ENCODE assay signal across 28 mouse cellular contexts in genomic region chr7:26201083-26201482, GRCm38 (mm10). TPM values are rescaled to one million over a fixed set of nuclear protein-coding genes. Genes with fewer than 3 reads are reported as not detected.
DNase-seq lines count a peak whose midpoint lies in the region; TF ChIP-seq lines count a peak whose summit lies in the region.
"Had no signal": no experiment of that assay in that cellular context is flagged by ENCODE, and none has a peak within 500 bp of the region (broad histone marks: within the 10 kb centered on the region; RNA-seq: fewer than 3 reads in every experiment).

No protein-coding gene starts in this region.

- TF ChIP-seq POLR2A in MEL (IDR thresholded peaks at IDR 0.05; ENCODE audit: control insufficient read depth in 1 of 2, insufficient read depth in 1 of 2, low read depth in 1 of 2, low read length in 2 of 2, poor library complexity in 1 of 2) = no peak

- H3K27ac ChIP-seq in MEL (ENCODE audit: control insufficient read depth, low read depth, low read length) = no peak overlapping the region
- H3K27ac ChIP-seq: embryonic facial prominence, embryonic 10.5 days; forebrain, embryonic 15.5 days; lung, embryonic 15.5 days had no signal

- H3K9ac ChIP-seq in MEL (ENCODE audit: control insufficient read depth, low read depth, low read length, poor library complexity, severe bottlenecking) = no peak overlapping the region
- H3K9ac ChIP-seq: forebrain, embryonic 15.5 days; lung, embryonic 15.5 days had no signal

- DNase-seq in adrenal gland, adult 2 months = peak; percentile 5
- no peak for DNase-seq in adrenal gland, postnatal 36 days
- DNase-seq in lung, postnatal 25 days (ENCODE audit: low spot score) = peak; percentile 14
- no peak for DNase-seq in lung, postnatal 14 days
- DNase-seq in MEL (ENCODE audit: low read depth, low spot score) = no peak
- DNase-seq in kidney, postnatal 36 days = peak; percentile 5 to 53
- no peak for DNase-seq in heart, adult 9 months (ENCODE audit: low spot score in 2 of 2)
- DNase-seq in cerebellum, adult 9-11 months = no peak
- DNase-seq: adrenal gland, adult 8-10 months; cerebellum, postnatal 10 days; heart, adult 11 months had no signal

- no peak overlapping the region for H3K4me3 ChIP-seq in MEL (ENCODE audit: control insufficient read depth in 1 of 2, insufficient read depth in 1 of 2, low read depth in 2 of 2, low read length in 2 of 2)
- H3K4me3 ChIP-seq: embryonic facial prominence, embryonic 10.5 days; erythroblast, embryonic 14.5 days; forebrain, embryonic 15.5 days; lung, embryonic 15.5 days had no signal

- no peak for TF ChIP-seq EP300 in MEL (IDR thresholded peaks at IDR 0.05; ENCODE audit: low read depth in 1 of 2, low read length in 2 of 2)

- H3K27me3 ChIP-seq in MEL (ENCODE audit: control insufficient read depth in 1 of 2, insufficient read depth in 2 of 2, low read length in 2 of 2) = no peaks in the 10 kb centered on the region
- H3K27me3 ChIP-seq: forebrain, embryonic 15.5 days; lung, embryonic 15.5 days had no signal

- peak; percentile 7 for TF ChIP-seq RAD21 in MEL (IDR thresholded peaks at IDR 0.05; ENCODE audit: low read depth, low read length)

- H3K79me2 ChIP-seq in MEL (ENCODE audit: control insufficient read depth, insufficient read depth, low read length, poor library complexity) = no peaks in the 10 kb centered on the region

- TF ChIP-seq CTCF in MEL (IDR thresholded peaks at IDR 0.05 in 2 of 3, conservative IDR thresholded peaks at IDR 0.05 in 1 of 3; ENCODE audit: control insufficient read depth in 1 of 3, insufficient read depth in 1 of 3, low read depth in 2 of 3, low read length in 3 of 3, poor library complexity in 1 of 3, severe bottlenecking in 1 of 3) = peak in 2 of 3 experiments; percentile 7 to 9; a peak in 2 of 6 replicates

- no peaks in the 10 kb centered on the region for H3K4me1 ChIP-seq in MEL (ENCODE audit: control insufficient read depth in 1 of 2, insufficient read depth in 2 of 2, low read length in 2 of 2)
- H3K4me1 ChIP-seq: embryonic facial prominence, embryonic 10.5 days; forebrain, embryonic 15.5 days; lung, embryonic 15.5 days had no signal

- H3K9me3 ChIP-seq in MEL (replicated peaks; ENCODE audit: insufficient read depth, low read length) = no peaks in the 10 kb centered on the region
- H3K9me3 ChIP-seq: lung, embryonic 15.5 days had no signal

- H3K36me3 ChIP-seq in MEL (ENCODE audit: control insufficient read depth in 1 of 2, insufficient read depth in 2 of 2, low read length in 2 of 2) = no peaks in the 10 kb centered on the region
- H3K36me3 ChIP-seq: embryonic facial prominence, embryonic 10.5 days; forebrain, embryonic 15.5 days; lung, embryonic 15.5 days had no signal

TF ChIP-seq in MEL, 35 proteins besides CTCF, POLR2A, EP300 and RAD21:
- no peak for TF ChIP-seq MAFK (IDR thresholded peaks at IDR 0.05; ENCODE audit: borderline replicate concordance, low read depth, low read length)
- no peak for TF ChIP-seq CHD1 (IDR thresholded peaks at IDR 0.05; ENCODE audit: low read depth, low read length)
- no peak for TF ChIP-seq ZNF384 (IDR thresholded peaks at IDR 0.05; ENCODE audit: low read depth, low read length)
- TF ChIP-seq MEF2A (IDR thresholded peaks at IDR 0.05; ENCODE audit: extremely low read depth, insufficient replicate concordance, low read depth, low read length, poor library complexity, severe bottlenecking) = no peak
- TF ChIP-seq TAL1 (IDR thresholded peaks at IDR 0.05; ENCODE audit: low read length) = no peak
- TF ChIP-seq TBP (IDR thresholded peaks at IDR 0.05; ENCODE audit: low read depth, low read length) = no peak
- no peak for TF ChIP-seq ZC3H11A (IDR thresholded peaks at IDR 0.05; ENCODE audit: low read depth, low read length)
- TF ChIP-seq KAT2A (conservative IDR thresholded peaks at IDR 0.05; ENCODE audit: low read depth, low read length) = no peak
- no peak for TF ChIP-seq HCFC1 (IDR thresholded peaks at IDR 0.05; ENCODE audit: low read depth, low read length)

RNA-seq across cellular contexts. Expression of gene Cyp2b9, which starts 27.9 kb away (rescaled TPM):
- 1 to 10 TPM in 1 of 2 experiments, not detected in 1; 1.6 TPM for total RNA-seq in adrenal gland, adult 2 months (2021)
- polyA plus RNA-seq in adrenal gland, adult 2 months (2012; rRNA removed) = 0.08 TPM in 1 of 2 replicates, not detected in the other
- total RNA-seq in adrenal gland, postnatal 36 days (2021) = not detected
- not detected in 2 replicates for total RNA-seq in MEL (2012; rRNA removed)
- not detected for polyA plus RNA-seq in MEL (2012; ENCODE audit: insufficient read depth in 1 of 2, insufficient read length in 2 of 2, low read depth in 1 of 2, low replicate concordance in 2 of 2, missing spikeins in 1 of 2)
- total RNA-seq: gastrocnemius, adult 18-20 months; layer of hippocampus, adult 18-20 months; left cerebral cortex, adult 18-20 months; megakaryocyte-erythroid progenitor cell, adult 5-6 weeks; midbrain, postnatal 0 days had no signal
- polyA plus RNA-seq: embryonic facial prominence, embryonic 10.5 days; erythroblast, embryonic 14.5 days; forebrain, embryonic 15.5 days; heart, embryonic 16.5 days; hindbrain, embryonic 11.5 days; inflammation-experienced regulatory T-cells, adult 6 months; limb, embryonic 11.5 days; lung, embryonic 15.5 days; midbrain, postnatal 0 days; neural tube, embryonic 11.5 days; small intestine, adult 2 months; stomach, embryonic 14.5 days; thymus, postnatal 0 days had no signal

RNA-seq across cellular contexts. Expression of gene Vmn1r184, which starts 59.1 kb away (rescaled TPM):
- not detected for total RNA-seq in adrenal gland, adult 2 months (2021)
- not detected in 2 replicates for polyA plus RNA-seq in adrenal gland, adult 2 months (2012; rRNA removed)
- total RNA-seq in adrenal gland, postnatal 36 days (2021) = not detected
- not detected in 2 replicates for total RNA-seq in MEL (2012; rRNA removed)
- not detected for polyA plus RNA-seq in MEL (2012; ENCODE audit: insufficient read depth in 1 of 2, insufficient read length in 2 of 2, low read depth in 1 of 2, low replicate concordance in 2 of 2, missing spikeins in 1 of 2)
- total RNA-seq: adrenal gland, adult 8-10 months; gastrocnemius, adult 18-20 months; layer of hippocampus, adult 18-20 months; left cerebral cortex, adult 18-20 months; megakaryocyte-erythroid progenitor cell, adult 5-6 weeks; midbrain, postnatal 0 days had no signal
- polyA plus RNA-seq: embryonic facial prominence, embryonic 10.5 days; erythroblast, embryonic 14.5 days; forebrain, embryonic 15.5 days; heart, embryonic 16.5 days; hindbrain, embryonic 11.5 days; limb, embryonic 11.5 days; lung, embryonic 15.5 days; midbrain, postnatal 0 days; neural tube, embryonic 11.5 days; small intestine, adult 2 months; stomach, embryonic 14.5 days; thymus, postnatal 0 days had no signal

Comparison
In these comparisons a context has a peak if more than half of its experiments do, and no peak if none do; other contexts are left out.
1. DNase-seq: peak in adrenal gland, adult 2 months (single experiment), lung, postnatal 25 days (single experiment) and kidney, postnatal 36 days (2 of 2); none in adrenal gland, postnatal 36 days (0 of 2), lung, postnatal 14 days (single experiment), MEL (single experiment), heart, adult 9 months (0 of 2) and cerebellum, adult 9-11 months (single experiment).